Mouse (Mus musculus): ENCODE measurements around the gene Reg2.
"Not testable (repeated sequence)": the region's sequence is repeated elsewhere in the genome, so short reads cannot be mapped to it uniquely, and the experiment has no call there.

Gene Reg2

DNA sequence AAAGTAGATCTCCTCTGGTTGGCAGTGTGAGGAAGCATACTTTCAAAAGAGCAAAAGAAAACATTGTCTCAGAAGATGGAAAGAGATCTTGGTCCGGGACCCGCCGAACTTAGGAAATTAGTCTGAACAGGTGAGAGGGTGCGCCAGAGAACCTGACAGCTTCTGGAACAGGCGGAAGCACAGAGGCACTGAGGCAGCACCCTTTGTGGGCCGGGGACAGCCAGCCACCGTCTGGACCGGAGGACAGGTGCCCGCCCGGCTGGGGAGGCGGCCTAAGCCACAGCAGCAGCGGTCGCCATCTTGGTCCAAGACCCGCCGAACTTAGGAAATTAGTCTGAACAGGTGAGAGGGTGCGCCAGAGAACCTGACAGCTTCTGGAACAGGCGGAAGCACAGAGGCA lies at the start of gene Reg2:
Reg2 (plus strand) TSS at position 301 of the 400 bp plus-strand sequence.
- DNase-seq (ENCODE audit: low spot score in 2 of 2), result not testable (repeated sequence)

DNA sequence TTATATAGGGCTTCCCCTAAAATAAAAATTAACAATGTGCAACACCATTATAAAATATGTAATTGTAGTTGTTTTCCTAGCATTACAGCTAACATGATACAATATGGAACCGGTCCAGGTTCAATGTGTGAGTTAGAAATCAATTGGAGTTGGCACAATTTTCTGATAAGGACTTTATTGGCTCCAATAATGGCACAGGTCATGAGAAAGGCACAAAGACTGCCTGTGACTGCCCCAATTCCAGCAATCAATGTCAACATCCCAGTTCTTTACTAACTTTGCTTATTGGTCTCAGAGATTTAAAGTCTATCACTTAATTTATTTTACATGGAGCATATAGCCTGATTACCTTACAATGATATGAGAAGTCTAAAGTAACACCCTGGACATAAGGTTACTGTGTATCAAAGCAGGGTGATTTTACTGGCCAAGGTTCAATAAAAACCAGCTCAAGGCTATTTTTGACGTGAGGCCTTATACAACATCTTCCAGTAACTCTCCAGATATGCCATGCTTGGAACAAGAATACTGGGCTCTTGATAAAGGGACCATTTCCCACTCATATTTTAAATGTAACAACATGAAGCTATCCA lies 33.4 kb upstream of the Reg2 start:
- DNase-seq (ENCODE audit: low spot score in 2 of 2), result no peak

DNA sequence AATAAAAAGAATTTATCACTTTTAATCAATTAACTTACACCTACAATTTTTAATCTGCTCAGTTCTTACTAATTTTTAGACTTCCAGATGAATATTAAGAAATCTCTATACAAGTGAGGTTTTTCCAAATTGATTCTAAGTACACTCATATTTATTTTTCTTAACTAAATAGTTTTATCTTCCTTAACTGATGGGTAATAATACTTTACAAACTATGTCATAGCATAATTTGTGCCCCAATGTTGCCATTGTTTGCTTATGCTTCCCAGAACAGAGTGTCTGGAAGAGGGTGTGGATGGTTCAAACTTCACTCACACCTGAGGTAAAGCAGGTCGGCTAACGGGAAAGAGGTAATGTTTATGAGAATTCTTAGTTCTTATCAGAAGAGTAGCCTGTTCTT lies 25.1 kb upstream of the Reg2 start, which contains the start of gene Reg3b:
Reg3b (plus strand) TSS at position 301 of the 400 bp plus-strand sequence.
- DNase-seq (ENCODE audit: low spot score in 2 of 2), result no peak

GRCm38 (mm10) chr6:78378765-78379164 lies 16.7 kb upstream of the Reg2 start, which contains the start of gene Reg3d:
TSS of gene Reg3d (minus strand) at chr6:78378865.
- no peak for DNase-seq (ENCODE audit: low spot score in 2 of 2)

- DNase-seq (ENCODE audit: low spot score in 2 of 2), result no peak
Measured at GRCm38 (mm10) chr6:78380409-78380808, 15.0 kb upstream of the Reg2 start, which contains the start of gene Reg3a. TSS of gene Reg3a (plus strand) at chr6:78380709.

- no peak for DNase-seq (ENCODE audit: low spot score in 2 of 2)
Measured at GRCm38 (mm10) chr6:78385609-78386008, 9.8 kb upstream of the Reg2 start.

DNA sequence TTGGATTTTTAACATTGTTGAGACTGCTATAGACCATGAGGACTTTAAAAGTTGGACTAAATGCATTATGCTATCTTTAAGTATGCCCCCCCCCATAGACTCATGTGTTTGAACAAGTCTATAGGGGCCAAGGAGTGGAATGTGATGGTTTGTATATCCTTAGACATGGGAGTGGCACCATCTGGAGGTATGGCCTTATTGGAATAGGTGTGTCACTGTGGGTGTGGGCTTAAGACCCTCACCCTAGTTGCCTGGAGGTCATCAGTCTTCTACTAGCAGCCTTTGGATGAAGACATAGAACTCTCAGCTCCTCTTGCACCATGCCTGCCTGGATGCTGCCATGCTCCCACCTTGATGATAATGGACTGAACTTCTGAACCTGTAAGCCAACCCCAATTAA lies 27.0 kb downstream of the Reg2 start, which contains the start of gene Reg1:
Reg1 (plus strand) TSS at position 301 of the 400 bp plus-strand sequence.
- not testable (repeated sequence) for DNase-seq (ENCODE audit: low spot score in 2 of 2)

DNA sequence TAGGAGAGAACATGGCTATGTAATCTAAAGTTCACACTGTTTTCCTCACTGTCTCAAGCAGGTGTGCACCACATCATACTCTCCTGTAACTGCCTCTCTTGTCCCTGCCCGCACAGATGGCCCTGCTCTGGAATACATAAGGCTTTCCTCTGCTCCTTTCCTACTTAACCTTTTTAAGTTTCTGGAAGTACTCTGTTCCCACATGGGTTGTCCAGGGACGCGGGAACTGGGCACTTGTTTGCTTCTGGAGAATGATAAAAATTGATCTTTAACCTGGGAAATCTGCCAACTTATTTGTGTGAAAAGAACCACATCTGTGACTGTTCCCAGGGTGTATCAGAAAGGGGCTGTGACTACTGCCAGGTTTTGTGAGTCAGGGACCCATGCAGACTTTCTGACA lies 30.1 kb downstream of the Reg2 start:
- no peak for DNase-seq (ENCODE audit: low spot score in 2 of 2)

- no peak for DNase-seq (ENCODE audit: low spot score in 2 of 2)
Measured at GRCm38 (mm10) chr6:78447202-78447601, 51.8 kb downstream of the Reg2 start.

GRCm38 (mm10) chr6:78448409-78448808 lies 53.0 kb downstream of the Reg2 start:
- no peak for DNase-seq (ENCODE audit: low spot score in 2 of 2)

DNA sequence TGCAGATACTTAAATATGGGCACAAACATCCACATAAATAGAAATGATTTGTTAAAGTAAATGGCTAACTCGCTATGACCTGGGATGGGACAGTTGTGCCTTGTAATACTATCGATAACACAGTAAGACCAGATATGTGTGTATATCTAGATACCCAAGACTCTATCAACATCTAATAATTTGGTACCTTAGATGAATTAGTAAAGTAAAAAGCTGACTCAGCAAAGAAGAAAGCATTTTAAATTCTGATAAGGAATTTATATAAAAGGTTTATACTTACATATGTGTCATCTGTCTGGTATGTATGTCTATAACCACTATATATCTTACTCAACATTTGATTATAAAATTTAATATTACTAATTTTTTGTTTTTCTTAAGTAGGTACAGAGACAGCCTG lies 57.4 kb downstream of the Reg2 start:
- no peak for DNase-seq (ENCODE audit: low spot score in 2 of 2)
